Mouse (Mus musculus) A20 (cell line): ENCODE data around the gene Brd2.

Experiments
- DNase-seq: peaks from one replicate; pipeline ENCODE4 v3.0.0-alpha.2; 2011; ENCODE audit warnings: low read depth, low spot score

The Brd2 gene

GRCm38 (mm10) chr17:34116736-34117370 lies 5.6 kb downstream of the Brd2 start:
- DNase-seq = no peak

DNA sequence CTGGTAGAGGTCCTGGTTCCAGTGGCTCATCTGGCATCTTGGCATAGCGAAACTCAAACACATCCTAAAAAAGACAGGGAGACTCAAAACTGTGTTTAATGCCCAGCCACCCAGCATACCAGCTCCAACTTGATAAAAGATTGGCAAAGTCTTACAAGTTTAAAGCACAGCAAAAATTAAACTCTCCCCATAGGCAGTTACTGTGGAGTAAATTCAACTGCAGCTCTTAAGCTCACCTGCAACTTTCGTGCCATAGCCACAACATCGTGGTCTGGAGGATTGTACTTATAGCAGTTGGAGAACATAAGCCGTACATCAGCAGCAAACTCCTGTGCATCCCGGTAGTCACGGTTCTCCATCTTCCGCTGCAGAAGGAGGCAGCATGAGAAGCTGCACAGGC lies 8.3 kb downstream of the Brd2 start:
- no peak for DNase-seq

DNA sequence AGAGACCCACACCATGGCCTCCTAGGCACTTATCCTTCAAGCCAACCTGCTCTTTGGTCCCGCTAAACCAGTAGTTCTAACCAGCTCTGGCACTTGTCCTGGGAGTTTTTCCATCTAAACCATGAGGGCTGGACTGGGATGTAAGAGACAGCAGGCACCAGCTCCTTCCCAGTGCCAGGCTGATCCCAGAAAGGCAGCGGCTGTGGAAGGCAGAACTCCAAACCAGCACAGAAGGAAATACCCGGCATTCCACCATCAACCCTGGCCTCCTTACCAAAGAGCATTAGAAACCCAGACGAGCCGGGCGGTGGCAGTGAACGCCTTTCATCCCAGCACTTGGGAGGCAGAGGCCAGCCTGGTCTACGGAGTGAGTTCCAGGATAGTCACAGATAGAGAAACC lies 12.1 kb downstream of the Brd2 start:
- DNase-seq = no peak

DNA sequence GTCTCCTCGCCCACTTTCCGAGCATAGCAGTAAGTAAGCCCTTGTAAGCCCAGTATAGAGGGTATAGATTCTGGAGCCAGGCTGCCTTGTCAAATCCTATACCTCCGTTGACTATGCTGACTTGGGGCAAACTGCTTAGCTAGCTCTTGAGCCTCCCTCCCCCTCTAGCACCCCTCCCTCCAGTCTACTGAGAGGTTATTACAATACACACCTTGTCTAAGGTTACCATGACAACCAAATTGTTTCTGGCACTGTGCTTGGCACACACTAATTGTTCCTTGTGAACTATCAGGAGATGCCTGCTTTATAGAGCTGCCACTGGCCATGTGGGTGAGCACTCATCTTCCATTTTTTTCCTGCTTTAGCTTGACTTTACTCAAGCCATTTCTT lies 12.6 kb downstream of the Brd2 start:
- no peak for DNase-seq

DNA sequence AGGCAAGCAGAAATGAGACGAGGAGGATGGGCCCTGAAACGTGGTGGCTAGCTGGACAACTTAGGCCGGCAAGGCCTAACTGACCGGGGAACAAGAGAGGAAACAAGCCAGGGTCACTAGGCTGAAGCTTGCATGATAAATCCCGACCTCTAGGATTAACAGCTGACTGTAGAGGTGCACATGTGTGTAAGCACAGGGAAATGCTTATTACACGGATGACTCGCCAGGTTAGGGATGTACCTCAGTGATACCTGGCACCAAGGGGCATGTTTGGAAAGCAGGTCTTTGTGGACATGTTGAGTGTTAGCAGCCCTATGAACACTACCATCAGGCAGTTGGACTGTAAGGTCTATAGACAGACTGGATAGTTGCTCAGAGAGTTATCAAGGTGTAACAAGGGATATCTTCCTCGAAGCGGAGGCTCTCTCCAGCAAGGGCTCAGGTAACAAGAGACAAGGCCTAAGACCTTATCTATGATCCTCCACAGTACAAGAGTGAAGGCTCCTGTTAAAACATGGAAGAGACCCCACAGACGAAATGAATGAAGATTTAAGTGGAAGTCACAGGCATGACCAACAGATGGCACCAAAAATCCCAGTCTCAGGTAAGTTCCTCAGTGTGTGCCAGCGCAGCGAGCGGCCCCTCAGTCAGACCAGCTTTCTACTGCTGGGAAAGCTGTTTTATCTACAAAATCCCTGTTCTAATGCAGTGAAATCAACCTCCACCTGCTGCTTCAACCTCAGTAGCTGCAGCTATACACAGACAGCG lies 13.2 kb downstream of the Brd2 start:
- no peak for DNase-seq

GRCm38 (mm10) chr17:34108460-34108859 lies 14.0 kb downstream of the Brd2 start:
- DNase-seq = no peak

DNA sequence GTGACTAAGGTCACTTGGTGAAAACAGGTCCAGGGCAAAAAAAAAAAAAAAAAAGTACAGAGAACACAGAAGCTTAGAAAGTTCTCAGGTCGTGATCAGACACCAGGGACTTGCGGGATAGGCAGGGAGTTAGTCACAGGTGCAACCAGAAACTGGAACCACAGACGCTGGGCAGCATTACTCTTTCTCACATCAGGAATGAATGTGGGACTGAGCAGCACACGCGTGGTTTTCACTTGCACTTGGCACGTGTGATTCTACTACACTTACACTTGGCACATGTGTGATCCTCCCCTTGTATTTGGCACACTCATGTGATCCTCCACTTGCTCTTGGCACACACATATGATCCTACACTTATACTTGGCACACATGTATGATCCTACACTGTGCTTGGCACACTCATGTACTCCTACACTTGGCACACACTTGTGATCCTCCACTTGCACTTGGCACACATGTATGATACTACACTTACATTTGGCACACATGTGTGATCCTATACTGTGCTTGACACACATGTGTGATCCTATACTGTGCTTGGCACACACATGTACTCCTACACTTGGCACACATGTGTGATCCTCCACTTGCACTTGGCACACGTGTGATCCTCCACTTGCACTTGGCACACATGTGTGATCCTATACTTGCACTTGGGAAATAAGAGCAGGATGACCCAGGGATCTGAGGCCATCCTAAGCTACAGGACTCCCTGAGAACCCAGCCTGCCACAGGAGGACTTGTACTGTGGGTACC lies 15.1 kb downstream of the Brd2 start:
- no peak for DNase-seq

- DNase-seq = no peak
These were observed 15.9 kb downstream of the Brd2 start for GRCm38 (mm10) chr17:34106555-34106954.

- peak; percentile 74 for DNase-seq
These were observed 17.6 kb downstream of the Brd2 start for GRCm38 (mm10) chr17:34104804-34105203.

- peak; percentile 81 for DNase-seq
These were observed 19.6 kb downstream of the Brd2 start for GRCm38 (mm10) chr17:34102831-34103230.

GRCm38 (mm10) chr17:34101604-34102032 lies 20.8 kb downstream of the Brd2 start:
- peak; percentile 98 for DNase-seq

- DNase-seq = no peak
These were observed 21.2 kb downstream of the Brd2 start for GRCm38 (mm10) chr17:34101185-34101584.

- no peak for DNase-seq
These were observed 22.9 kb downstream of the Brd2 start for GRCm38 (mm10) chr17:34099531-34099930.

- DNase-seq = peak; percentile 65
These were observed 23.5 kb downstream of the Brd2 start for GRCm38 (mm10) chr17:34098709-34099479.

DNA sequence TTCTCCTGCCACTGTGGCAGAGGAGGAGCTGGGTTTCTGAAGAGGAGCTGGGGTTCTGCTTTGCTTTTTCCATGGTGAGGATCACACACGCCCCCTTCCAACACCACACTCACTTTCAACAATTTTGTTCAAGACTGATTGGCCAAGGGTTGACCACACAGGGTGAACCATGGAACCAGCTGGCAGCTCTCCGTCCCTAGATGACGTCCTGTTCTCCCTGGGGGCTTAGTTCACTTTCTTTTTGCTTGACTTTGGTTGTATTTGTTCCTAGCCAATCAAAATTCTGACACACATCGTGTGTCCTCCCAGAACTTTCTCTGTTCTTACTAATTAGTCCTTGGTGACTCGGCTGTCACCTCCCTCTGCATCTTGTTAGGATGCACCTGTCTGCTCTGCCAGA lies 25.2 kb downstream of the Brd2 start:
- no peak for DNase-seq

DNA sequence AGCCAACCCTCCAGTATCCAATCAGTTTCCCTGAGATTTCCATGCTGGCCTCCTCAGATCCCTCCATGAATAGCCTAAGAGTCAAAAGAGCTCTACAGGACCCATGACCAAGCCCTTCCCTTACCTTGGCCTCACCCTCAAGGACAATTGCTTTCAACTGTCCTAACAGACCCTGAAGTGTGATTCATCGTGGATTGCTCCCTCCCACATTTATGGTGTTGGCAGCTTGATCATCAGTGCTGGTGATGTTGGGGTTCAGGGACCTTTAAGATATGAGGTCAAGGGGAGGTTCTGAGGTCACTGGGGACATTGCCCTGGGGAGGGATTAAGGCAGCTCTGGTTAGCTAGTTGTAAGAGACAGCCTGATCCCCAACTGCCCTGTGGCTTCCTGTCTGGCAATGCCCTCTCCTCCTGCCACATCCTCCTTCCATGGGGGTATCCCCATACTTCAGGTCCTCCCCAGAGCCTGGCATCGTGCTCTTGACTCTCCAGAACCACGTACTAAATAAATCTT lies 25.9 kb downstream of the Brd2 start:
- DNase-seq = no peak

GRCm38 (mm10) chr17:34094283-34095035 lies 28.0 kb downstream of the Brd2 start:
- no peak for DNase-seq

- DNase-seq = no peak
These were observed 29.1 kb downstream of the Brd2 start for GRCm38 (mm10) chr17:34093199-34093874.

- peak; percentile 82 for DNase-seq
These were observed 30.1 kb downstream of the Brd2 start, which contains the start of gene H2-Oa for GRCm38 (mm10) chr17:34092197-34092875. Gene H2-Oa, plus strand, starts transcription at chr17:34092340.

DNA sequence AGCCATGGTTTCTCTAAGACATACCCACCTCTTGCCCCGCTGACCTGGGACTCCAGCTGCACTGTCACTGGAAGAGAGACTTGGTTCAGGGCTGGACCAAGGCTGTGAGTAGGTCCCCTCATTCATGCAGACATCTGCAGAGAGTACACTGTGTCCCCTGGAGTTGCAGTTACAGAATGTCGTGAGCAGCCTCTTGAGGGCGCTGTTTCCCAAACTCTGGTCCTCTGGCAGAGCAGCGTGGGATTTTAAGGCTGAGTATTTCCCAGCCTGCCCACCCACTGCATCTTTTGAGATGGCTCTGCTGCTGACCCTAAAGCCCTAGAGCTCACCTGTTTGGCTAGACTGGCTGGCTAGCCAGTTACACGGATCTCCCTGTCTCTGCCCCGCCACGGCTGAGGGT lies 31.5 kb downstream of the Brd2 start:
- peak; percentile 79 for DNase-seq
